Mouse (Mus musculus): ENCODE results near the gene Dyrk3. TPM values are rescaled to one million over a fixed set of nuclear protein-coding genes. Genes with fewer than 3 reads are reported as not detected.

Gene Dyrk3
- total RNA-seq (2021) = under 1 TPM; 0.37 to 0.53 TPM
- long read RNA-seq, experiment 1, partial matches to known transcripts = 0 of 1 reads
- long read RNA-seq, experiment 1, other reads (novel, unspliced or antisense) = 0 of 1 reads
- long read RNA-seq, experiment 2, partial matches to known transcripts = 0 of 1 reads
- long read RNA-seq, experiment 2, other reads (novel, unspliced or antisense) = 0 of 1 reads

- DNase-seq = peak; percentile 94
- intact Hi-C loops (cut with DNase I) = loop anchor here (2.0 kb wide), 1 partner anchor 22 kb away; no protein-coding TSS in a partner anchor
These were observed at the start of gene Dyrk3 for GRCm38 (mm10) chr1:131138191-131139016. Gene Dyrk3 (minus strand): TSS chr1:131138340.

GRCm38 (mm10) chr1:131187856-131188255 lies 49.7 kb upstream of the Dyrk3 start:
- DNase-seq = no peak
- intact Hi-C loops (cut with DNase I) = no loop called here

GRCm38 (mm10) chr1:131186995-131187394 lies 48.9 kb upstream of the Dyrk3 start:
- DNase-seq = no peak
- intact Hi-C loops (cut with DNase I) = no loop called here

- intact Hi-C loops (cut with DNase I) = no loop called here
- no peak for DNase-seq
These were observed 47.8 kb upstream of the Dyrk3 start for GRCm38 (mm10) chr1:131185821-131186506.

- intact Hi-C loops (cut with DNase I) = no loop called here
- no peak for DNase-seq
These were observed 47.0 kb upstream of the Dyrk3 start for GRCm38 (mm10) chr1:131184956-131185660.

- DNase-seq = peak; percentile 53 to 54
- intact Hi-C loops (cut with DNase I) = no loop called here
These were observed 46.3 kb upstream of the Dyrk3 start for GRCm38 (mm10) chr1:131184253-131184955.

- DNase-seq = no peak
- intact Hi-C loops (cut with DNase I) = no loop called here
These were observed 45.1 kb upstream of the Dyrk3 start for GRCm38 (mm10) chr1:131183201-131183600.

GRCm38 (mm10) chr1:131181642-131182527 lies 43.7 kb upstream of the Dyrk3 start:
- intact Hi-C loops (cut with DNase I) = loop anchor here (1.0 to 2.0 kb wide), 2 partner anchors 64 to 77 kb away; no protein-coding TSS in a partner anchor
- DNase-seq = peak; percentile 85 to 88

GRCm38 (mm10) chr1:131180386-131180785 lies 42.2 kb upstream of the Dyrk3 start:
- DNase-seq = no peak
- intact Hi-C loops (cut with DNase I) = loop anchor here (2.0 kb wide), 1 partner anchor 78 kb away; no protein-coding TSS in a partner anchor

- intact Hi-C loops (cut with DNase I) = no loop called here
These were observed 39.9 kb upstream of the Dyrk3 start for GRCm38 (mm10) chr1:131178083-131178482.

GRCm38 (mm10) chr1:131177249-131177648 lies 39.1 kb upstream of the Dyrk3 start:
- no peak for DNase-seq
- intact Hi-C loops (cut with DNase I) = no loop called here

More at GRCm38 (mm10) chr1:131178083-131178482, 39.9 kb upstream of the Dyrk3 start:
- no peak for DNase-seq

GRCm38 (mm10) chr1:131175819-131176218 lies 37.7 kb upstream of the Dyrk3 start:
- intact Hi-C loops (cut with DNase I) = no loop called here
- DNase-seq = no peak

GRCm38 (mm10) chr1:131175189-131175588 lies 37.0 kb upstream of the Dyrk3 start:
- intact Hi-C loops (cut with DNase I) = no loop called here
- no peak for DNase-seq

GRCm38 (mm10) chr1:131174299-131174861 lies 36.2 kb upstream of the Dyrk3 start:
- intact Hi-C loops (cut with DNase I) = no loop called here
- DNase-seq = no peak

GRCm38 (mm10) chr1:131173809-131174208 lies 35.7 kb upstream of the Dyrk3 start:
- intact Hi-C loops (cut with DNase I) = no loop called here
- no peak for DNase-seq

- intact Hi-C loops (cut with DNase I) = no loop called here
- DNase-seq = no peak
These were observed 34.9 kb upstream of the Dyrk3 start for GRCm38 (mm10) chr1:131173001-131173400.

- no peak for DNase-seq
- intact Hi-C loops (cut with DNase I) = no loop called here
These were observed 29.5 kb upstream of the Dyrk3 start for GRCm38 (mm10) chr1:131167612-131168011.

- intact Hi-C loops (cut with DNase I) = no loop called here
- DNase-seq = no peak
These were observed 26.3 kb upstream of the Dyrk3 start for GRCm38 (mm10) chr1:131164427-131164826.

GRCm38 (mm10) chr1:131161091-131161490 lies 23.0 kb upstream of the Dyrk3 start:
- intact Hi-C loops (cut with DNase I) = no loop called here
- no peak for DNase-seq
